Comparison of ENCODE assay signal across 21 mouse cellular contexts in the genomic region with DNA sequence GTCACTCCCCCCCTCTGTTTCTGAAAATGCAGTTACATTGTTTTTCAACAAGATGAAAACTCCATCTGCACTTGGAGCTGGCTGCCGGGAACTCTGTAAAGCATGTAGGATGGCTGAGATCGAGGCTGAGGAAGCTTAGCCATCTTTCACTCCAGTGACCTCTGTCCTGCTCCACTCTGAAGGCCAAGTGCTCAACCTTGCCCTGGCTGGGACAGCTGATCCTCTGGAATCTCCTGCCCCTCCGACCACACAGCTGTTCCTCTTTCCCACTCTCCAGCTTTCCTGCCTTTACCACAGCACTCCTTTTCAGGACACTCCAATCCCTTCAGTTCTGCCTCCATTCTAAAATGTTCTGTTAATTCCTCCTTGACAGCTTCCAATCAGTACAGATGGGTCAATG. TPM values are rescaled to one million over a fixed set of nuclear protein-coding genes. Genes with fewer than 3 reads are reported as not detected.
A peak's percentile ranks its signal among the peaks of the same experiment; 100 is the strongest.
DNase-seq lines count a peak whose midpoint lies in the region; ATAC-seq and TF ChIP-seq lines count a peak whose summit lies in the region.
"Had no signal": no experiment of that assay in that cellular context is flagged by ENCODE, and none has a peak within 500 bp of the region (broad histone marks: within the 10 kb centered on the region; RNA-seq: fewer than 3 reads in every experiment).

No protein-coding gene starts in this region.

- H3K27ac ChIP-seq in kidney, postnatal 0 days = no peak overlapping the region
- H3K27ac ChIP-seq in heart, embryonic 11.5 days (ENCODE audit: low read depth, low read length) = no peak overlapping the region
- H3K27ac ChIP-seq: embryonic facial prominence, embryonic 12.5 days; forebrain, embryonic 15.5 days; heart, adult 2 months; hindbrain, embryonic 10.5 days had no signal

- peak; percentile 62 for ATAC-seq in frontal cortex, adult (ENCODE audit: low TSS enrichment)
- no peak for ATAC-seq in kidney, postnatal 0 days (replicated peaks; ENCODE audit: low FRiP score, low read depth)
- ATAC-seq in heart, embryonic 11.5 days (replicated peaks; ENCODE audit: insufficient number of reproducible peaks, low FRiP score, low TSS enrichment) = no peak
- ATAC-seq: CD4-positive, CD25-positive, alpha-beta regulatory T cell, adult 4 months; forebrain, embryonic 15.5 days had no signal

- H3ac ChIP-seq in myocyte (ENCODE audit: control insufficient read depth, insufficient read length) = no peak overlapping the region

- WGBS in kidney, postnatal 0 days = 23% methylated on average over 3 of the region's 3 CpGs
- WGBS in lung, adult 2 months = 64% methylated on average over 3 of the region's 3 CpGs
- WGBS in heart, embryonic 11.5 days (ENCODE audit: insufficient replicate concordance) = 65% methylated on average over 3 of the region's 3 CpGs

- no peaks in the 10 kb centered on the region for H3K9me3 ChIP-seq in kidney, postnatal 0 days (replicated peaks; ENCODE audit: low read length)
- no peaks in the 10 kb centered on the region for H3K9me3 ChIP-seq in heart, embryonic 11.5 days (replicated peaks; ENCODE audit: control insufficient read depth, low read length)
- H3K9me3 ChIP-seq: embryonic facial prominence, embryonic 12.5 days; forebrain, embryonic 15.5 days; heart, embryonic 12.5 days; hindbrain, embryonic 10.5 days had no signal

- TF ChIP-seq CTCF in kidney, postnatal 0 days (IDR thresholded peaks at IDR 0.05; ENCODE audit: low read depth) = no peak
- no peak for TF ChIP-seq CTCF in lung, adult 2 months (IDR thresholded peaks at IDR 0.05; ENCODE audit: insufficient read depth, low read length)

- H3K4me3 ChIP-seq in kidney, postnatal 0 days (replicated peaks; ENCODE audit: low read depth, low read length) = no peak overlapping the region
- no peak overlapping the region for H3K4me3 ChIP-seq in lung, adult 2 months (replicated peaks; ENCODE audit: extremely low read depth, low read depth, low read length)
- no peak overlapping the region for H3K4me3 ChIP-seq in myocyte
- H3K4me3 ChIP-seq in heart, embryonic 11.5 days (ENCODE audit: low read depth, low read length) = no peak overlapping the region
- H3K4me3 ChIP-seq: embryonic facial prominence, embryonic 12.5 days; forebrain, embryonic 15.5 days; heart, adult 2 months; heart, embryonic 12.5 days; hindbrain, embryonic 10.5 days had no signal

- no peaks in the 10 kb centered on the region for H3K4me1 ChIP-seq in kidney, postnatal 0 days (replicated peaks; ENCODE audit: insufficient read depth, low read length)
- H3K4me1 ChIP-seq in lung, adult 2 months (ENCODE audit: control insufficient read depth, insufficient read depth, low read length) = no peaks in the 10 kb centered on the region
- no peaks in the 10 kb centered on the region for H3K4me1 ChIP-seq in heart, embryonic 11.5 days (ENCODE audit: control insufficient read depth, insufficient read depth, low read length)
- H3K4me1 ChIP-seq: embryonic facial prominence, embryonic 12.5 days; forebrain, embryonic 15.5 days; hindbrain, embryonic 10.5 days had no signal

- no peak overlapping the region for H3K9ac ChIP-seq in kidney, postnatal 0 days (ENCODE audit: low read depth, low read length)
- no peak overlapping the region for H3K9ac ChIP-seq in heart, embryonic 11.5 days (ENCODE audit: low read depth, low read length)
- H3K9ac ChIP-seq: embryonic facial prominence, embryonic 12.5 days; forebrain, embryonic 15.5 days; heart, embryonic 12.5 days had no signal

- no peaks in the 10 kb centered on the region for H3K27me3 ChIP-seq in kidney, postnatal 0 days (ENCODE audit: insufficient read depth, low read length)
- no peaks in the 10 kb centered on the region for H3K27me3 ChIP-seq in myocyte (ENCODE audit: control insufficient read depth, insufficient read depth, insufficient read length)
- no peaks in the 10 kb centered on the region for H3K27me3 ChIP-seq in heart, embryonic 11.5 days (ENCODE audit: control insufficient read depth, insufficient read depth, low read length)
- H3K27me3 ChIP-seq: embryonic facial prominence, embryonic 12.5 days; forebrain, embryonic 15.5 days; heart, embryonic 12.5 days had no signal

- no peak for TF ChIP-seq POLR2A in lung, adult 2 months (IDR thresholded peaks at IDR 0.05; ENCODE audit: borderline replicate concordance, extremely low read depth, low read depth, low read length)
- no peak for TF ChIP-seq POLR2A in myocyte (IDR thresholded peaks at IDR 0.05; ENCODE audit: insufficient read length, low read depth)

- no peak overlapping the region for H3K4me2 ChIP-seq in kidney, postnatal 0 days (ENCODE audit: low read length)
- H3K4me2 ChIP-seq in myocyte (ENCODE audit: low read depth) = no peak overlapping the region
- H3K4me2 ChIP-seq in heart, embryonic 11.5 days = no peak overlapping the region
- H3K4me2 ChIP-seq: embryonic facial prominence, embryonic 12.5 days; forebrain, embryonic 15.5 days; heart, embryonic 12.5 days had no signal

- DNase-seq in frontal cortex, adult 2 months (ENCODE audit: extremely low spot score in 1 of 2, low spot score in 1 of 2) = no peak
- DNase-seq in kidney, postnatal 0 days (ENCODE audit: low spot score) = peak; percentile 37
- DNase-seq in kidney, postnatal 36 days = no peak
- DNase-seq in lung, postnatal 14 days = peak; percentile 13
- DNase-seq in lung, adult 2 months = no peak
- DNase-seq: adrenal gland, postnatal 10 days; B cell, adult 2 months; cerebellum, adult 11-12 months; cerebellum, adult 9-10 months; cerebellum, postnatal 25 days; gastrocnemius, postnatal 14 days; heart, adult 2 months had no signal

- no peaks in the 10 kb centered on the region for H3K36me3 ChIP-seq in kidney, postnatal 0 days (ENCODE audit: insufficient read depth, low read length)
- no peaks in the 10 kb centered on the region for H3K36me3 ChIP-seq in myocyte (ENCODE audit: control insufficient read depth, insufficient read depth)
- no peaks in the 10 kb centered on the region for H3K36me3 ChIP-seq in heart, embryonic 11.5 days (ENCODE audit: control insufficient read depth, insufficient read depth, low read length)
- H3K36me3 ChIP-seq: embryonic facial prominence, embryonic 12.5 days; forebrain, embryonic 15.5 days; G1E; heart, embryonic 12.5 days; hindbrain, embryonic 10.5 days had no signal

- no peaks in the 10 kb centered on the region for H3K79me2 ChIP-seq in myocyte (ENCODE audit: control insufficient read depth, insufficient read depth)

TF ChIP-seq in myocyte, 11 proteins besides CTCF, POLR2A, EP300 and RAD21:
- no peak for TF ChIP-seq USF1 (IDR thresholded peaks at IDR 0.05; ENCODE audit: low read depth)
- peak; percentile 60 to 92 (median 66) for TF ChIP-seq MYOG (IDR thresholded peaks at IDR 0.05; ENCODE audit: control insufficient read depth in 1 of 3, insufficient read depth in 1 of 3, insufficient read length in 2 of 3, low read depth in 2 of 3)
- peak in 2 of 3 experiments; percentile 50 to 78 for TF ChIP-seq MYOD1 (IDR thresholded peaks at IDR 0.05; ENCODE audit: control insufficient read depth in 1 of 3, insufficient read length in 2 of 3, low read depth in 2 of 3)

RNA-seq across cellular contexts. Expression of gene Rassf8, which starts 51.7 kb away (rescaled TPM):
- polyA plus RNA-seq in frontal cortex, adult 2 months (2012; rRNA removed) = 34.0 and 35.0 TPM in 2 replicates
- polyA plus RNA-seq in kidney, postnatal 0 days (2015; fragmentation: Nextera tagmentation; extraction: Ambion mirVana) = 10.3 and 11.0 TPM in 2 replicates
- polyA plus RNA-seq in lung, adult 2 months (2012; rRNA removed) = 23.0 and 34.2 TPM in 2 replicates
- 6.3 TPM for polyA plus RNA-seq in myocyte (2012; fragmentation: generic; extraction: Trizol)
- 10.0 and 12.5 TPM in 2 replicates for polyA plus RNA-seq in heart, embryonic 11.5 days (2014; fragmentation: Nextera tagmentation; extraction: Ambion mirVana)
- polyA plus RNA-seq: G1E had no signal

Comparison
In these comparisons a context has a peak if more than half of its experiments do, and no peak if none do; other contexts are left out.
1. DNase-seq: peak in kidney, postnatal 0 days (single experiment) and lung, postnatal 14 days (single experiment); none in frontal cortex, adult 2 months (0 of 2), kidney, postnatal 36 days (0 of 2) and lung, adult 2 months (single experiment).